Mouse (Mus musculus) neural tube, embryonic 11.5 days (tissue): ENCODE results near the gene Tmem135. TPM values are rescaled to one million over a fixed set of nuclear protein-coding genes. Genes with fewer than 3 reads are reported as not detected.

Source experiments
- ATAC-seq: fragments of 200-750 bp; cut with Nextera tagmentation; 2 replicates; pipeline ENCODE4 v1.8.0; 2017; ENCODE audit warnings: moderate number of reproducible peaks, mild to moderate bottlenecking, moderate TSS enrichment, moderate library complexity; ENCODE audit not compliant: insufficient read depth, low FRiP score, low TSS enrichment
- DNase-seq: peaks from one replicate; pipeline ENCODE4 v3.0.0-alpha.2; 2015; ENCODE audit warnings: low spot score
- H3K27ac ChIP-seq: fragments of 300-500 bp; sonication (generic); 2 replicates; pipeline ENCODE4 v1.5.1; 2014; ENCODE audit warnings: low read depth, mild to moderate bottlenecking, low read length
- H3K27me3 ChIP-seq: fragments of 300-500 bp; sonication (generic); 2 replicates; pipeline ENCODE4 v1.6.1; 2014; ENCODE audit warnings: mild to moderate bottlenecking, low read length, mixed read lengths; ENCODE audit not compliant: control insufficient read depth, insufficient read depth
- H3K36me3 ChIP-seq: fragments of 300-500 bp; sonication (generic); 2 replicates; pipeline ENCODE4 v1.6.1; 2014; ENCODE audit warnings: mild to moderate bottlenecking, low read length, moderate library complexity, mixed read lengths; ENCODE audit not compliant: control insufficient read depth, insufficient read depth
- H3K4me1 ChIP-seq: fragments of 300-500 bp; sonication (generic); 2 replicates; pipeline ENCODE4 v1.6.1; 2014; ENCODE audit warnings: low read length, mixed read lengths; ENCODE audit not compliant: control insufficient read depth, insufficient read depth
- H3K4me2 ChIP-seq: fragments of 300-500 bp; sonication (generic); 2 replicates; pipeline ENCODE4 v1.6.1; 2014; ENCODE audit warnings: low read depth, mild to moderate bottlenecking, moderate library complexity
- H3K4me3 ChIP-seq: fragments of 300-500 bp; sonication (generic); 2 replicates; pipeline ENCODE4 v1.5.1; 2014; ENCODE audit warnings: low read depth, low read length
- H3K9ac ChIP-seq: fragments of 300-500 bp; sonication (generic); 2 replicates; pipeline ENCODE4 v1.6.1; 2014; ENCODE audit warnings: mild to moderate bottlenecking, low read length
- H3K9me3 ChIP-seq: fragments of 300-500 bp; sonication (generic); 2 replicates; pipeline ENCODE4 v1.6.1; 2016; ENCODE audit warnings: low read length; ENCODE audit not compliant: control insufficient read depth
- WGBS: fragments of 180-500 bp; shearing (Covaris S2); extraction: QIAGEN DNeasy Blood & Tissue Kit; methylation state at CpG from one replicate; pipeline ENCODE4 v1.1.7; 2014; 5-methylcytosine and 5-hydroxymethylcytosine counted together
- polyA plus RNA-seq: library from polyadenylated mRNA; unstranded; fragments of >200 nt; fragmentation: Nextera tagmentation; extraction: Ambion mirVana; gene quantifications from 2 replicates; pipeline ENCODE4 v1.2.1, GENCODE M21; 2014

The Tmem135 gene
- polyA plus RNA-seq, 1 experiment from 2014 or later, result 17.9 TPM

DNA sequence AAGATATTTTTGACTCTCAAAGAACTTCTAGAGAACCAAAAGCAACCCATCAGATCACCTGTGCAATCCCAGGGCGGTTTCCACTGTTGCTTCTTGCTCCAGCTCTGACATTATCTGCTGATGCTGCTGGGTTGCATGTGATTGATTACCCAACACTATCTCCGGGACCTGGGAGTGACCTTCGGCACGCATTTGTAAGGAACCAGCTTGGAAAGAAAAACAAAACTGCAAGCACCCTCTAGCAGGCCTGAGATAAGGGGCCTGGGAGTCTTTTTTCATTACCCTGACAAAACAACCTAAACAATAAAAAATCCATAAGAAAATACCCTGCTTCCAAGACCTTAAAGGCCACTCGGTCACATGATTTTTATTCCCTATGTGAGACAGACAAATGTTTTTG, 19.2 kb upstream of the Tmem135 start:
- H3K4me3 ChIP-seq, result no peak overlapping the region
- H3K27ac ChIP-seq, result no peak overlapping the region
- H3K27me3 ChIP-seq, result no peaks in the 10 kb centered on the region
- DNase-seq, result no peak
- no peak for ATAC-seq
- no peaks in the 10 kb centered on the region for H3K36me3 ChIP-seq
- H3K9me3 ChIP-seq, result no peaks in the 10 kb centered on the region
- no peak overlapping the region for H3K9ac ChIP-seq
- peaks cover 3% of the 10 kb centered on the region; the same call in 1 of the 2 replicates for H3K4me1 ChIP-seq
- no peak overlapping the region for H3K4me2 ChIP-seq
- 6% methylated on average over 5 of the region's 5 CpGs for WGBS

DNA sequence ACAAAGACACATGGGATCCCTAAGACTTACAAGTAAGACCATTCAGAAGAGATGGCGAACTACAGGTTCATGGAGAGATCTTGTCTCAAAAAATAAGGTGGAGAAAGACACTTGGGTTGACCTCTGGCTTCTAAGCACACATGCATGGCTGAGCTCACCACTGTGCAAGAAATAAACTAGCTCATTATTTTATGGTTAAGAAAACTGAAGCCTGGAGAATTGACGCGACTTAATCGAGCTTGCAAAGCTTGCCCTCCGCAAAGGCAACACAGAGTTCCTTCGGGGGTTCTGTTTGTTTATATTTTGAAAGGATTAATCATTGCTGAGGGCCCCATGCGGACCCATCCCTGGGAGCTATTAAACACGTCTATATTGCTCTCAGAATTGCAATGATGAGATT, 18.6 kb upstream of the Tmem135 start:
- peaks cover 8% of the 10 kb centered on the region; the same call in 1 of the 2 replicates for H3K4me1 ChIP-seq
- WGBS, result 46% methylated on average over 8 of the region's 8 CpGs
- no peak overlapping the region for H3K4me3 ChIP-seq
- ATAC-seq (no peak), DNase-seq (no peak)
- H3K27ac ChIP-seq, result no peak overlapping the region
- H3K9ac ChIP-seq, result no peak overlapping the region
- H3K9me3 ChIP-seq, result no peaks in the 10 kb centered on the region
- no peaks in the 10 kb centered on the region for H3K27me3 ChIP-seq
- no peaks in the 10 kb centered on the region for H3K36me3 ChIP-seq
- H3K4me2 ChIP-seq, result no peak overlapping the region

DNA sequence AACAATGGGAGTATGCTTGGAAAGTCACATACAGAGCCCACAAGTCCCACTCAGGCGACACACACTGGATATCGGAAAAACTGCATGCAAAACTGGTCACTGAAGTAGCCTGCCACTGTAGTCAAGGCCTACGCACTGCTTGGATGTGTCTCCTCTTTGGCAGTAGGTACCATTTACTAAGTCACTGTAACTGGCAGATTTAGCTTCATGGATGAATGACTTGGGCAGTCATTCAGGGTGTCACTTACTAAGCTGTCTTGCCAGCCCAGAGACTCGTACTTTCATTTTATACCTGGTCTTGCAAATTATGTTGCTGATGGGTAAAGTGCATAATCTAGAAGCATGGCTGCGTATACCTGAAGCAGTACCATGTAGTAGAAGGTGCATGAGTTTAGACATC, 17.3 kb upstream of the Tmem135 start:
- Histone ChIP-seq H3K4me1 (peaks cover 8% of the 10 kb centered on the region; the same call in 1 of the 2 replicates), H3K36me3 (no peaks in the 10 kb centered on the region), H3K9ac (no peak overlapping the region), H3K27me3 (no peaks in the 10 kb centered on the region), H3K4me3 (no peak overlapping the region), H3K9me3 (no peaks in the 10 kb centered on the region), H3K27ac (no peak overlapping the region), H3K4me2 (no peak overlapping the region)
- ATAC-seq, result no peak
- DNase-seq, result no peak
- WGBS, result 92% methylated on average over 5 of the region's 5 CpGs

DNA sequence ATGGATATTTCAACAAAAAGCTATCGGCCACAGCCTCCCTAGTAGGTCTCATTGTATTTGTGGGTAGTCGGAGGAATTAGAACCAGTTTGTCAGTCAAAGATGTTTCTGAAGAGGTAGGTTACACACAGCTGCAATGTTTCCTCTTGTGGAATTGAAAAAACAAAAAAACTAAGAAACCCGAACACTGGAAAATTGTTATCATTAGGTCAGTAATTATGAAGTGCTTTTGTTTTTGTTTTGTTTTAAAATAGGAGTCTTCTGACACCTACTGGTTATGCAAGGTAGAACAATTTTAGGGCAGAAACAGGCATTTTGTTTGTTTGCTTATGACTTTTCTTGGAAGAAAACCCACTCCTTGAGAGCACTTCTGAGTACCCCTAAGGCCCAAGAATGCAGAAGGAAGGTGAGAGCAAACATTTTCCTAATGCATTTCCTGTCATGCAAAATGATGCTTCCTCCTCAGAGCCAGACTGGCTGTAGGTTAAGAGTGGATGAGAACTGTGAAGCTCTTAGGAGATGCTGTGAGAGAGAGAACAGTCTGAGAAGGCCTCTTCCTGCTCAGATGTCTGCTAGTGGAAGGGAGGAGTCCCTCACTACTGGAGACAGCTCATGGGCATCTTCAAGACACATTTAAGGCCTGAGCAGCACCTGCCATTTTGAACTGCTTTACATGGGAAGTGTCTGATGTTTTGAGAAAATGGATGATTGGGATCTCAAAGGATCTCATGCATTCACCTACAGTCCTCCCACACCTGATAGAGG, 15.1 kb upstream of the Tmem135 start:
- ATAC-seq, result no peak

DNA sequence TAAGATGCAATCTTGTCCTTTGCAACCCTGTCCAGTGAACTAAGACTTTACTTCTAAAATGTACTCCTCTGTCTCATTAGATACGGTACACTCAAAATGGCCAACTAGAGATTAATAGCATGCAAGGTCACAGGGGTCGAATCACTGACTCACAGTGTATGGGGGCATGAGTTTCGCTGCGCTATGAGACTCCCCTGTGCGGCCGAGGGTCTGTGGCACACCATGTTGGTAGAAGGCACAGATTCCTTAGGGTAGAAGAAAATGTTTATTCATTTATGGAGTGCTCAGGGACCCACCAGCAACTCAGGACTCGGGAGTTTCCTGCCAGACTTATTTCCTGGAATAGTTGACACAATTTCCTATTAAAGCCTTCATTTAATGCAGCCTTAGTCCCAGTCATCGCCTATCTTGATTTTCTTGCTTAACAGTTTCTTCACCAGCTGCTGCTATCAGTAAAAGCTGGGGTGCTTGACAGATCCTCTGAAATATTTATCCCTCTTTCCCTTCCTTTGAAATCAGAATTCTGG, 14.2 kb upstream of the Tmem135 start:
- H3K27ac ChIP-seq, result no peak overlapping the region
- no peak overlapping the region for H3K9ac ChIP-seq
- no peak overlapping the region for H3K4me3 ChIP-seq
- WGBS, result 60% methylated on average over 8 of the region's 8 CpGs
- DNase-seq (no peak), ATAC-seq (no peak)
- H3K36me3 ChIP-seq, result no peaks in the 10 kb centered on the region
- H3K4me2 ChIP-seq, result no peak overlapping the region
- H3K9me3 ChIP-seq, result no peaks in the 10 kb centered on the region
- H3K4me1 ChIP-seq, result peaks cover 6% of the 10 kb centered on the region; the same call in 1 of the 2 replicates
- no peaks in the 10 kb centered on the region for H3K27me3 ChIP-seq

More for the DNA sequence above, 15.1 kb upstream of the Tmem135 start:
- Histone ChIP-seq H3K27ac (no peak overlapping the region), H3K27me3 (no peaks in the 10 kb centered on the region), H3K4me2 (no peak overlapping the region), H3K9me3 (no peaks in the 10 kb centered on the region), H3K4me3 (no peak overlapping the region), H3K9ac (no peak overlapping the region), H3K36me3 (no peaks in the 10 kb centered on the region), H3K4me1 (peaks cover 8% of the 10 kb centered on the region; the same call in 1 of the 2 replicates)
- 54% methylated on average over 3 of the region's 3 CpGs for WGBS
- DNase-seq, result no peak

DNA sequence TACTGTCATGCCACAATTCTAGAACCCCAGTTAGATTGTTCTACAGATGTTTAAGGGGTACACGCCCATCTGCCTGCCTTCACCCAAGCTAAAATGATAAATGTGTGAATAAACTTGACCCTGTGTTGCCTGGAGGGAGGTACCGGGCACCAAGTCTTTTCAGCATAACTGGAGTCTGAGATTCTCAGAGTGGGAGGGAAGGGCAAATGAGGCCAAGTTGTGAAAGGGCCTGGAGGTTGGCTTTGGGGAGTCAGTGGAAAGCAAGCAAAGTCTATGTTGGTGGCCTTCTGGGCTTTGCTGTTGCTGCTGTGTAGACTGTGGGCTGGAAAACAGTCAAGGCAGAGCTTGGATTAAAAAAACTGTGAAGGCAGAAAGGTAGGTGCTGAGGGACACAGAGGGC, 13.7 kb upstream of the Tmem135 start:
- Histone ChIP-seq H3K9ac (no peak overlapping the region), H3K4me1 (0 out of 2 replicates have a peak, but pooled peaks cover 4% of the 10 kb centered on the region), H3K9me3 (no peaks in the 10 kb centered on the region), H3K4me2 (no peak overlapping the region), H3K27ac (no peak overlapping the region), H3K36me3 (no peaks in the 10 kb centered on the region), H3K4me3 (no peak overlapping the region), H3K27me3 (no peaks in the 10 kb centered on the region)
- WGBS, result 55% methylated on average over 2 of the region's 2 CpGs
- ATAC-seq, result no peak
- DNase-seq, result no peak

DNA sequence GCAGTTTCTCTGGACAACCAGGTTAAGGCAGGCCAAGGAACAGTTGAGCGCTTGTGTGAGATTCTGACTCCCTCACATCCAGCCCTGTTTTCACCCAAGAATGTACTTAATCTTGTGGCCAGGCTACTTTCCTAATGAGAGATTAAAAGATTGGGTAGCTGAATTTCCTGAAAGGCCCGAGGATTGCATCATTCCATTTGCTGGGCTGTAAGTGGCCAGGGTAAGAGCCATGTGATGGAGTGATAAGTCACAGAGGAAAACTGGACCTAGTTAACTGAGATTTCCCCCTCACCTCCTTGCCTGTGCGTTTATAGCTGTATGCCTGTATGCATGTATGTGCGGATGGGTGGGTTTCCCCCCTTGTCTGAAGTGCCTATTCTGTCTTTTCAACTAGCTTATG, 12.0 kb upstream of the Tmem135 start:
- 87% methylated on average over 4 of the region's 4 CpGs for WGBS
- H3K36me3 ChIP-seq, result no peaks in the 10 kb centered on the region
- DNase-seq, result no peak
- 0 out of 2 replicates have a peak, but pooled peaks cover 4% of the 10 kb centered on the region for H3K4me1 ChIP-seq
- H3K27me3 ChIP-seq, result no peaks in the 10 kb centered on the region
- H3K4me2 ChIP-seq, result no peak overlapping the region
- H3K27ac ChIP-seq, result no peak overlapping the region
- H3K4me3 ChIP-seq, result no peak overlapping the region
- no peak overlapping the region for H3K9ac ChIP-seq
- no peaks in the 10 kb centered on the region for H3K9me3 ChIP-seq
- ATAC-seq, result no peak

DNA sequence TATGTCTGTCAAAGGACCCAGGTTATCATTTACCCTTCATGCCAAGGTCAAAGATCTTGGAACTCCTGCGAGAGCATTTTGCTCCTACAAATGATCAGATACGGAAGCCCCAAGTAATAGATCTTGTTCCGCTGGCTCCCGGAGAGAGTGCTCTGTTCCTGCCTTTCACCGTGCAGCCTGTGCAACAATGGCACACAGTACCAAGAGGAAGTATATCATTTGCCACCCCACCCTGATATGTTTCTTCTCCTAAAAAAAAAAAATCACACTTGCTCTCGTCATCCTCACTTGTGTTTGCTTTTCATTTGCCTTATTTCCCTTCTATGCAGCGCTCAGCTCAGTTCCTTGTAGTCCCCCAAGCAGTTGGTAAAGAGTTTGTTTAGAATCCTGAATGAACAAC, 8.1 kb upstream of the Tmem135 start:
- no peaks in the 10 kb centered on the region for H3K36me3 ChIP-seq
- no peak overlapping the region for H3K4me3 ChIP-seq
- H3K27ac ChIP-seq, result no peak overlapping the region
- no peaks in the 10 kb centered on the region for H3K9me3 ChIP-seq
- H3K27me3 ChIP-seq, result no peaks in the 10 kb centered on the region
- no peak overlapping the region for H3K4me2 ChIP-seq
- WGBS, result 80% methylated on average over 7 of the region's 7 CpGs
- ATAC-seq (no peak), DNase-seq (no peak)
- no peak overlapping the region for H3K9ac ChIP-seq
- no peaks in the 10 kb centered on the region for H3K4me1 ChIP-seq

DNA sequence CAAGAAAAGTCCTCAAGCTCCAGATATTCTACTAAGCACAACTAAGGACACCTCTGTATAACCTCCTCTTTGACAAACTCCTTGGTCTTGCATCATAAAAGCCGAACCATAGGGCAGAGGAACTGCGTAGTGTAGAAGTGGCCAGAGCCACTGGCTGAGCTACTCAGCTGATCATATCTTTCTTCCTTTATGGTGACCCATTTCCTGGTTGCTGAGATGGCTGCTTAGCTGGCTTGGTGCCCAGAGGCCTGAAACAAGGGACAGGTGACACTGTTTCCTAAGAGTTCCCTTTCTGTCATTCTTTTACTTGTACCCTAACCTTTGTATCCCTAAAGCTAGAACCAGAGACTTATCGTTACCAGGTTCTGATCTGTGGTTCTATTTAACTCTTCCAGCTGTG, 7.3 kb upstream of the Tmem135 start:
- H3K4me1 ChIP-seq, result no peaks in the 10 kb centered on the region
- DNase-seq (no peak), ATAC-seq (no peak)
- no peaks in the 10 kb centered on the region for H3K9me3 ChIP-seq
- H3K36me3 ChIP-seq, result no peaks in the 10 kb centered on the region
- no peak overlapping the region for H3K9ac ChIP-seq
- H3K4me3 ChIP-seq, result no peak overlapping the region
- no peak overlapping the region for H3K27ac ChIP-seq
- no peak overlapping the region for H3K4me2 ChIP-seq
- H3K27me3 ChIP-seq, result no peaks in the 10 kb centered on the region
- 89% methylated on average over 3 of the region's 3 CpGs for WGBS
